ENCODE assay signal across 22 mouse cellular contexts in the genomic region with DNA sequence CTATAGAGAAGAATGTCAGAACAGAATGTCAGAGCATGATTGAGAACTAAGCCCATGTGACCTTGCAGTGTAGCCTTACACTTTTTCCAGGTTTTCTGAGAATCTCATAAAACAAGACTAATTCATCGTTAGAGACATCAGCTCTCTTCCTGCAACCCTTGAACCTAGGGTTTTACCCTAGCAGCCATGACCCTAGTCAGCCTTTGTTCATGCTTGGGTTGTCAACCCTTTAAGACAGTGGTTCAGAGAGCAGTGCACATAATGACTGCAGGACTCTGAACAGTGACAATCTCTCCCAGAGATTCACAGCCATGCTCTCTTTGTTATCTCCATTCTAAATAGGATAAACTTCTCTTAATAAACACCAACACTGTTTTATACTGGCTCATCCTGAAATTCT.
"Had no signal": no experiment of that assay in that cellular context is flagged by ENCODE, and none has a peak within 500 bp of the region (broad histone marks: within the 10 kb centered on the region; RNA-seq: fewer than 3 reads in every experiment).

No protein-coding gene starts in this region.

- DNase-seq: layer of hippocampus, adult 9-11 months; liver; liver, postnatal 0 days; lung, embryonic 14.5 days; retina, postnatal 1 day; right cerebral cortex, postnatal 25 days; spleen, adult 18-20 months; thymus, postnatal 25 days had no signal

- H3K4me2 ChIP-seq: limb, embryonic 13.5 days; lung, embryonic 14.5 days; midbrain, embryonic 12.5 days; midbrain, embryonic 15.5 days; neural tube, embryonic 12.5 days; neural tube, embryonic 15.5 days; stomach, embryonic 15.5 days had no signal

- ATAC-seq: hindbrain, postnatal 0 days; inflammation-experienced regulatory T-cells, adult 6 months; intestine, embryonic 16.5 days; liver, postnatal 0 days; lung, postnatal 0 days; midbrain, embryonic 15.5 days had no signal

- H3K9me3 ChIP-seq: limb, embryonic 10.5 days; limb, embryonic 13.5 days; midbrain, embryonic 12.5 days; midbrain, embryonic 15.5 days; neural tube, embryonic 12.5 days; neural tube, embryonic 15.5 days; stomach, embryonic 15.5 days had no signal

- H3K36me3 ChIP-seq: limb, embryonic 10.5 days; limb, embryonic 13.5 days; midbrain, embryonic 12.5 days; midbrain, embryonic 15.5 days; neural tube, embryonic 12.5 days; neural tube, embryonic 15.5 days; stomach, embryonic 15.5 days had no signal

- H3K27ac ChIP-seq: hindbrain, postnatal 0 days; layer of hippocampus, adult 2 months; limb, embryonic 10.5 days; limb, embryonic 13.5 days; liver, embryonic 14.5 days; macrophage; midbrain, embryonic 12.5 days; midbrain, embryonic 15.5 days; neural tube, embryonic 12.5 days; neural tube, embryonic 15.5 days; stomach, embryonic 15.5 days had no signal

- H3K9ac ChIP-seq: limb, embryonic 13.5 days; liver, embryonic 14.5 days; liver, postnatal 0 days; lung, embryonic 14.5 days; midbrain, embryonic 12.5 days; midbrain, embryonic 15.5 days; neural tube, embryonic 12.5 days; neural tube, embryonic 15.5 days; stomach, embryonic 15.5 days had no signal

- H3K27me3 ChIP-seq: limb, embryonic 13.5 days; midbrain, embryonic 12.5 days; midbrain, embryonic 15.5 days; neural tube, embryonic 12.5 days; neural tube, embryonic 15.5 days; stomach, embryonic 15.5 days had no signal

- H3K4me3 ChIP-seq: layer of hippocampus, adult 2 months; limb, embryonic 10.5 days; limb, embryonic 13.5 days; midbrain, embryonic 12.5 days; midbrain, embryonic 15.5 days; neural tube, embryonic 12.5 days; neural tube, embryonic 15.5 days; stomach, embryonic 15.5 days had no signal

- H3K4me1 ChIP-seq: midbrain, embryonic 15.5 days; neural tube, embryonic 15.5 days had no signal
